Mouse (Mus musculus): ENCODE measurements around the gene Armh2. TPM values are rescaled to one million over a fixed set of nuclear protein-coding genes. Genes with fewer than 3 reads are reported as not detected.

The Armh2 gene
- polyA plus RNA-seq, 1 experiment, result 0.07 TPM

- Histone ChIP-seq H3K79me2 (ENCODE audit: control insufficient read depth, insufficient read depth) (no peaks in the 10 kb centered on the region), H3K4me2 (ENCODE audit: low read depth) (no peak overlapping the region), H3K4me3 (no peak overlapping the region), H3K36me3 (ENCODE audit: control insufficient read depth, insufficient read depth) (no peaks in the 10 kb centered on the region), H3ac (ENCODE audit: control insufficient read depth, insufficient read length) (no peak overlapping the region), H3K27me3 (ENCODE audit: control insufficient read depth, insufficient read depth, insufficient read length) (no peaks in the 10 kb centered on the region)
- no peak for TF ChIP-seq TCF12 (IDR thresholded peaks at IDR 0.05; ENCODE audit: insufficient read depth, poor library complexity, severe bottlenecking)
- no peak for TF ChIP-seq MYOD1 (IDR thresholded peaks at IDR 0.05; ENCODE audit: control insufficient read depth in 1 of 3, insufficient read length in 2 of 3, low read depth in 2 of 3)
- TF ChIP-seq POLR2AphosphoS2 (IDR thresholded peaks at IDR 0.05; ENCODE audit: insufficient read length, low read depth), result no peak
- TF ChIP-seq MAX (IDR thresholded peaks at IDR 0.05; ENCODE audit: low read depth), result no peak
- no peak for TF ChIP-seq MYOG (IDR thresholded peaks at IDR 0.05; ENCODE audit: control insufficient read depth in 1 of 3, insufficient read depth in 1 of 3, insufficient read length in 2 of 3, low read depth in 2 of 3)
- TF ChIP-seq USF1 (IDR thresholded peaks at IDR 0.05; ENCODE audit: low read depth), result no peak
Measured at GRCm38 (mm10) chr13:24710968-24711367, 30.1 kb upstream of the Armh2 start.

- H3K4me2 ChIP-seq (ENCODE audit: low read depth), result no peak overlapping the region
- no peaks in the 10 kb centered on the region for H3K27me3 ChIP-seq (ENCODE audit: control insufficient read depth, insufficient read depth, insufficient read length)
- H3K79me2 ChIP-seq (ENCODE audit: control insufficient read depth, insufficient read depth), result no peaks in the 10 kb centered on the region
- no peak overlapping the region for H3ac ChIP-seq (ENCODE audit: control insufficient read depth, insufficient read length)
- TF ChIP-seq USF1 (IDR thresholded peaks at IDR 0.05; ENCODE audit: low read depth), result no peak
- no peak for TF ChIP-seq MYOD1 (IDR thresholded peaks at IDR 0.05; ENCODE audit: control insufficient read depth in 1 of 3, insufficient read length in 2 of 3, low read depth in 2 of 3)
- TF ChIP-seq POLR2AphosphoS2 (IDR thresholded peaks at IDR 0.05; ENCODE audit: insufficient read length, low read depth), result no peak
- TF ChIP-seq REST (IDR thresholded peaks at IDR 0.05; ENCODE audit: insufficient read depth, insufficient read length), result no peak
- TF ChIP-seq MYOG (IDR thresholded peaks at IDR 0.05; ENCODE audit: control insufficient read depth in 1 of 3, insufficient read depth in 1 of 3, insufficient read length in 2 of 3, low read depth in 2 of 3), result no peak
- TF ChIP-seq CEBPB (IDR thresholded peaks at IDR 0.05; ENCODE audit: insufficient read depth, poor library complexity, severe bottlenecking), result no peak
- no peak for TF ChIP-seq MAX (IDR thresholded peaks at IDR 0.05; ENCODE audit: low read depth)
- no peak for TF ChIP-seq E2F4 (IDR thresholded peaks at IDR 0.05; ENCODE audit: insufficient read depth)
- no peak for TF ChIP-seq TCF3 (IDR thresholded peaks at IDR 0.05; ENCODE audit: insufficient read length, low read depth)
- H3K36me3 ChIP-seq (ENCODE audit: control insufficient read depth, insufficient read depth), result no peaks in the 10 kb centered on the region
- no peak overlapping the region for H3K4me3 ChIP-seq
Measured at GRCm38 (mm10) chr13:24712581-24713130, 28.4 kb upstream of the Armh2 start.

GRCm38 (mm10) chr13:24713434-24714000, 27.5 kb upstream of the Armh2 start:
- Histone ChIP-seq H3ac (ENCODE audit: control insufficient read depth, insufficient read length) (no peak overlapping the region), H3K4me2 (ENCODE audit: low read depth) (peak overlapping the region; percentile 56), H3K36me3 (ENCODE audit: control insufficient read depth, insufficient read depth) (no peaks in the 10 kb centered on the region), H3K4me3 (no peak overlapping the region), H3K79me2 (ENCODE audit: control insufficient read depth, insufficient read depth) (no peaks in the 10 kb centered on the region), H3K27me3 (ENCODE audit: control insufficient read depth, insufficient read depth, insufficient read length) (no peaks in the 10 kb centered on the region)
- TF ChIP-seq CEBPB (IDR thresholded peaks at IDR 0.05; ENCODE audit: insufficient read depth, poor library complexity, severe bottlenecking) (no peak), USF1 (IDR thresholded peaks at IDR 0.05; ENCODE audit: low read depth) (no peak), SRF (IDR thresholded peaks at IDR 0.05; ENCODE audit: control insufficient read depth, insufficient read length, low read depth) (no peak), MYOG (IDR thresholded peaks at IDR 0.05; ENCODE audit: control insufficient read depth in 1 of 3, insufficient read depth in 1 of 3, insufficient read length in 2 of 3, low read depth in 2 of 3) (no peak), REST (IDR thresholded peaks at IDR 0.05; ENCODE audit: insufficient read depth, insufficient read length) (no peak), POLR2A (IDR thresholded peaks at IDR 0.05; ENCODE audit: insufficient read length, low read depth) (no peak), TCF3 (IDR thresholded peaks at IDR 0.05; ENCODE audit: insufficient read length, low read depth) (no peak), MYOD1 (IDR thresholded peaks at IDR 0.05; ENCODE audit: control insufficient read depth in 1 of 3, insufficient read length in 2 of 3, low read depth in 2 of 3) (no peak), MAX (IDR thresholded peaks at IDR 0.05; ENCODE audit: low read depth) (no peak), E2F4 (IDR thresholded peaks at IDR 0.05; ENCODE audit: insufficient read depth) (no peak), POLR2AphosphoS2 (IDR thresholded peaks at IDR 0.05; ENCODE audit: insufficient read length, low read depth) (no peak), TCF12 (IDR thresholded peaks at IDR 0.05; ENCODE audit: insufficient read depth, poor library complexity, severe bottlenecking) (no peak)

GRCm38 (mm10) chr13:24714360-24714885, 26.6 kb upstream of the Armh2 start:
- Histone ChIP-seq H3K4me2 (ENCODE audit: low read depth) (no peak overlapping the region), H3K4me3 (no peak overlapping the region), H3K27me3 (ENCODE audit: control insufficient read depth, insufficient read depth, insufficient read length) (no peaks in the 10 kb centered on the region), H3ac (ENCODE audit: control insufficient read depth, insufficient read length) (no peak overlapping the region), H3K36me3 (ENCODE audit: control insufficient read depth, insufficient read depth) (no peaks in the 10 kb centered on the region), H3K79me2 (ENCODE audit: control insufficient read depth, insufficient read depth) (no peaks in the 10 kb centered on the region)
- TF ChIP-seq MYOD1 (IDR thresholded peaks at IDR 0.05; ENCODE audit: control insufficient read depth in 1 of 3, insufficient read length in 2 of 3, low read depth in 2 of 3), result no peak
- TF ChIP-seq MYOG (IDR thresholded peaks at IDR 0.05; ENCODE audit: control insufficient read depth in 1 of 3, insufficient read depth in 1 of 3, insufficient read length in 2 of 3, low read depth in 2 of 3), result no peak

- H3K4me3 ChIP-seq, result no peak overlapping the region
- H3ac ChIP-seq (ENCODE audit: control insufficient read depth, insufficient read length), result no peak overlapping the region
- no peak overlapping the region for H3K4me2 ChIP-seq (ENCODE audit: low read depth)
- no peaks in the 10 kb centered on the region for H3K79me2 ChIP-seq (ENCODE audit: control insufficient read depth, insufficient read depth)
- no peaks in the 10 kb centered on the region for H3K36me3 ChIP-seq (ENCODE audit: control insufficient read depth, insufficient read depth)
- TF ChIP-seq CEBPB (IDR thresholded peaks at IDR 0.05; ENCODE audit: insufficient read depth, poor library complexity, severe bottlenecking) (no peak), E2F4 (IDR thresholded peaks at IDR 0.05; ENCODE audit: insufficient read depth) (no peak), TCF3 (IDR thresholded peaks at IDR 0.05; ENCODE audit: insufficient read length, low read depth) (no peak), SRF (IDR thresholded peaks at IDR 0.05; ENCODE audit: control insufficient read depth, insufficient read length, low read depth) (no peak), MYOD1 (IDR thresholded peaks at IDR 0.05; ENCODE audit: control insufficient read depth in 1 of 3, insufficient read length in 2 of 3, low read depth in 2 of 3) (no peak), REST (IDR thresholded peaks at IDR 0.05; ENCODE audit: insufficient read depth, insufficient read length) (no peak), TCF12 (IDR thresholded peaks at IDR 0.05; ENCODE audit: insufficient read depth, poor library complexity, severe bottlenecking) (no peak), POLR2AphosphoS2 (IDR thresholded peaks at IDR 0.05; ENCODE audit: insufficient read length, low read depth) (no peak), MYOG (IDR thresholded peaks at IDR 0.05; ENCODE audit: control insufficient read depth in 1 of 3, insufficient read depth in 1 of 3, insufficient read length in 2 of 3, low read depth in 2 of 3) (no peak), MAX (IDR thresholded peaks at IDR 0.05; ENCODE audit: low read depth) (no peak), USF1 (IDR thresholded peaks at IDR 0.05; ENCODE audit: low read depth) (no peak), POLR2A (IDR thresholded peaks at IDR 0.05; ENCODE audit: insufficient read length, low read depth) (no peak)
- H3K27me3 ChIP-seq (ENCODE audit: control insufficient read depth, insufficient read depth, insufficient read length), result no peaks in the 10 kb centered on the region
Measured at GRCm38 (mm10) chr13:24715601-24716000, 25.4 kb upstream of the Armh2 start.
